Mouse (Mus musculus) kidney, postnatal 36 days (tissue): Measurements from ENCODE around the gene Ankrd52.

Experiments
- DNase-seq, 2 experiments: peaks; one replicate each; pipeline ENCODE4 v3.0.0; 2021 to 2022; ENCODE audit warnings: mixed read lengths in 2 of 2

The Ankrd52 gene

GRCm38 (mm10) chr10:128403931-128404330 is 27.0 kb downstream of the Ankrd52 start:
- DNase-seq: no peak

GRCm38 (mm10) chr10:128408591-128409535 is 31.9 kb downstream of the Ankrd52 start:
- peak; percentile 12 to 49 for DNase-seq

- DNase-seq: peak; percentile 99
These were observed 33.0 kb downstream of the Ankrd52 start for GRCm38 (mm10) chr10:128409692-128410559.

- DNase-seq: peak; percentile 19 to 20
These were observed 33.6 kb downstream of the Ankrd52 start for GRCm38 (mm10) chr10:128410560-128410845.

GRCm38 (mm10) chr10:128411211-128412054 is 34.5 kb downstream of the Ankrd52 start, which contains the start of the genes Nabp2 and Rnf41:
Gene Nabp2 (minus strand): TSS chr10:128411492.
Gene Rnf41 (plus strand): TSS chr10:128411657.
- DNase-seq: peak; percentile 97 to 98

- peak; percentile 40 to 52 for DNase-seq
These were observed 35.1 kb downstream of the Ankrd52 start for GRCm38 (mm10) chr10:128412055-128412381.

- DNase-seq: no peak
These were observed 35.6 kb downstream of the Ankrd52 start for GRCm38 (mm10) chr10:128412558-128412957.

GRCm38 (mm10) chr10:128413076-128413475 is 36.2 kb downstream of the Ankrd52 start:
- DNase-seq: no peak

- no peak for DNase-seq
These were observed 37.9 kb downstream of the Ankrd52 start for GRCm38 (mm10) chr10:128414848-128415247.

- no peak for DNase-seq
These were observed 45.5 kb downstream of the Ankrd52 start for GRCm38 (mm10) chr10:128422426-128422825.

GRCm38 (mm10) chr10:128424604-128425003 is 47.7 kb downstream of the Ankrd52 start:
- DNase-seq: peak in 1 of 2 experiments; percentile 21

GRCm38 (mm10) chr10:128425260-128425659 is 48.3 kb downstream of the Ankrd52 start:
- no peak for DNase-seq

- DNase-seq: no peak
These were observed 52.1 kb downstream of the Ankrd52 start for GRCm38 (mm10) chr10:128429052-128429451.

- no peak for DNase-seq
These were observed 52.5 kb downstream of the Ankrd52 start for GRCm38 (mm10) chr10:128429454-128429853.

- DNase-seq: no peak
These were observed 56.5 kb downstream of the Ankrd52 start for GRCm38 (mm10) chr10:128433417-128433816.

- DNase-seq: no peak
These were observed 57.8 kb downstream of the Ankrd52 start for GRCm38 (mm10) chr10:128434681-128435080.

GRCm38 (mm10) chr10:128435186-128435823 is 58.4 kb downstream of the Ankrd52 start:
- DNase-seq: peak; percentile 91 to 95

- no peak for DNase-seq
These were observed 59.0 kb downstream of the Ankrd52 start for GRCm38 (mm10) chr10:128435873-128436272.

- DNase-seq: no peak
These were observed 59.5 kb downstream of the Ankrd52 start for GRCm38 (mm10) chr10:128436376-128436775.

GRCm38 (mm10) chr10:128438675-128439279 is 61.9 kb downstream of the Ankrd52 start:
- DNase-seq: peak; percentile 46 to 52

- DNase-seq: peak; percentile 39 to 57
These were observed 63.5 kb downstream of the Ankrd52 start for GRCm38 (mm10) chr10:128440407-128440806.
